Mouse (Mus musculus): Measurements from ENCODE around the gene Pum1. TPM values are rescaled to one million over a fixed set of nuclear protein-coding genes. Genes with fewer than 3 reads are reported as not detected.

Gene Pum1
- polyA plus RNA-seq, 1 experiment = 26.2 TPM

DNA sequence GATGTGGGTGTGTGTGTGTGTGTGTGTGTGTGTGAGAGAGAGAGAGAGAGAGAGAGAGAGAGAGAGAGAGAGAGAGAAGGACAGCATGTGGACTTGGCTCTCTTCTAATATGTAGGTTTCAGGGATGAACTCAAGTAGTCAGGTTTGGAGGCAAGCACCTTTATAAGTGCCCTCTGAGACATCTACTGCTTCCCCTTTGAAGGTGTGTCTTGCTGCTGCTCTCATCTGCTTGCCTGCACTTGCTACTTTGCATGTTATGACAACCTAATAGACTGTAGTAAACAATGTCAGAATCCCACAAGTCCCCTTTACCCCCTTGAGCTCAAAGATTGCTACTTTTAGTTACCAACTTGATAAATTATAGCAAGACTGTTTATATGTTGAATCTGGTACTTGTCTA lies 52.5 kb downstream of the Pum1 start:
- H3K36me3 ChIP-seq (ENCODE audit: control insufficient read depth, insufficient read depth) = peaks cover 42% of the 10 kb centered on the region
- H3K79me3 ChIP-seq (ENCODE audit: low read depth) = peaks cover 97% of the 10 kb centered on the region
- TF ChIP-seq MYOD1 (IDR thresholded peaks at IDR 0.05; ENCODE audit: control insufficient read depth, insufficient read length, low read depth) = no peak
- no peak for TF ChIP-seq USF1 (IDR thresholded peaks at IDR 0.05; ENCODE audit: low read depth)
- no peak for TF ChIP-seq CTCF (IDR thresholded peaks at IDR 0.05; ENCODE audit: control insufficient read depth, insufficient read depth, insufficient read length)
- no peak for TF ChIP-seq MYOG (IDR thresholded peaks at IDR 0.05; ENCODE audit: control insufficient read depth, extremely low read depth, insufficient read length)
- no peak for TF ChIP-seq FOSL1 (IDR thresholded peaks at IDR 0.05; ENCODE audit: insufficient read depth, low read length, poor library complexity, severe bottlenecking)
- no peak for TF ChIP-seq MAX (IDR thresholded peaks at IDR 0.05)
- no peak for TF ChIP-seq CEBPB (IDR thresholded peaks at IDR 0.05; ENCODE audit: low read depth)
- H3K27me3 ChIP-seq (ENCODE audit: control insufficient read depth, insufficient read depth, insufficient read length) = no peaks in the 10 kb centered on the region
- H3K4me3 ChIP-seq (ENCODE audit: insufficient read depth, poor library complexity, severe bottlenecking) = no peak overlapping the region
- H3ac ChIP-seq (ENCODE audit: control insufficient read depth, insufficient read length, low read depth) = no peak overlapping the region
- H3K79me2 ChIP-seq (ENCODE audit: control insufficient read depth, insufficient read depth) = peaks cover 100% of the 10 kb centered on the region

DNA sequence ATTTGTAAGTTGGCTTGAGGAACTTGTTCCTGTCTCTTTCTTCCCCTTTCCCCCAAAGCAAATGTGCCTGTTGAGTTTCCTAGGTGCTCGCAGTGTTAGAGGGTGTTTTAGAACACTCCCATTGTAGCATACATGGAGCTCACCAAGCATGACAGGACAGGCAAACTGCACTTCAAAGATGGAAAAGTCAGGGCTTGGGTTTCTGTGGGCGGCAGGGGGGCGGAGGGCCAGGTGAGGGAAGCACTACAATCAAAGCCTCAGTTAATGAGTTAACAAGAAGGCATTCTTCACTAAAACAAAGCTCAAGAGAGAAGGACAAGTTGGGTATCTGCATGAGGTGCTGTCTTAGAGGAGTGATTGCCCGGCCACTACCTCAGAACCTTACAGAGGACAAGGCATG lies 56.2 kb downstream of the Pum1 start:
- TF ChIP-seq MYOD1 (IDR thresholded peaks at IDR 0.05; ENCODE audit: control insufficient read depth, insufficient read length, low read depth) (no peak), MAX (IDR thresholded peaks at IDR 0.05) (no peak), FOSL1 (IDR thresholded peaks at IDR 0.05; ENCODE audit: insufficient read depth, low read length, poor library complexity, severe bottlenecking) (no peak), USF1 (IDR thresholded peaks at IDR 0.05; ENCODE audit: low read depth) (no peak), CTCF (IDR thresholded peaks at IDR 0.05; ENCODE audit: control insufficient read depth, insufficient read depth, insufficient read length) (no peak), CEBPB (IDR thresholded peaks at IDR 0.05; ENCODE audit: low read depth) (no peak), MYOG (IDR thresholded peaks at IDR 0.05; ENCODE audit: control insufficient read depth, extremely low read depth, insufficient read length) (no peak)
- peaks cover 99% of the 10 kb centered on the region for H3K79me3 ChIP-seq (ENCODE audit: low read depth)
- peaks cover 51% of the 10 kb centered on the region for H3K36me3 ChIP-seq (ENCODE audit: control insufficient read depth, insufficient read depth)
- no peaks in the 10 kb centered on the region for H3K27me3 ChIP-seq (ENCODE audit: control insufficient read depth, insufficient read depth, insufficient read length)
- peaks cover 100% of the 10 kb centered on the region for H3K79me2 ChIP-seq (ENCODE audit: control insufficient read depth, insufficient read depth)
- no peak overlapping the region for H3ac ChIP-seq (ENCODE audit: control insufficient read depth, insufficient read length, low read depth)
- no peak overlapping the region for H3K4me3 ChIP-seq (ENCODE audit: insufficient read depth, poor library complexity, severe bottlenecking)

DNA sequence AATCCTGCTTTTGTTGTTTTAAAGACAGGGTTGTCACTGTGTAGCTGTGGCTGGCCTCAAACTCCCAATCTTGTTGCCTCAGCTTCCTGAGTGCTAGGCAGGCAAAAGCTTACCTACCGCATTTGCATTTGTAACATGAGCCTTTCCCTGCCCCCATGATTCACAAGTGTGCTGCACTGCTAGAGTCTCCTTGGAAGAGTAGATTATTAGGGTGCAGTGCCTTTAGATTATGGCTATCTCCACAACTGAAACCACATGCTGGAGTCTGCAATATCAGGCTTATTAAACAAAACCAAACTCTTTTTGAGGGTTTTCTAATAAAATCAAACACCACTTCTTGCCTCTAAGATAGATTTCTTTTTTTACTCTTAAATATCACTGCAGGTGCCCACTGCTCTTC lies 59.5 kb downstream of the Pum1 start:
- no peak overlapping the region for H3K4me3 ChIP-seq (ENCODE audit: insufficient read depth, poor library complexity, severe bottlenecking)
- peaks cover 99% of the 10 kb centered on the region for H3K79me3 ChIP-seq (ENCODE audit: low read depth)
- H3ac ChIP-seq (ENCODE audit: control insufficient read depth, insufficient read length, low read depth) = no peak overlapping the region
- H3K79me2 ChIP-seq (ENCODE audit: control insufficient read depth, insufficient read depth) = peaks cover 100% of the 10 kb centered on the region
- H3K36me3 ChIP-seq (ENCODE audit: control insufficient read depth, insufficient read depth) = peaks cover 68% of the 10 kb centered on the region
- TF ChIP-seq CTCF (IDR thresholded peaks at IDR 0.05; ENCODE audit: control insufficient read depth, insufficient read depth, insufficient read length) (no peak), USF1 (IDR thresholded peaks at IDR 0.05; ENCODE audit: low read depth) (no peak), MYOD1 (IDR thresholded peaks at IDR 0.05; ENCODE audit: control insufficient read depth, insufficient read length, low read depth) (no peak), MYOG (IDR thresholded peaks at IDR 0.05; ENCODE audit: control insufficient read depth, extremely low read depth, insufficient read length) (no peak), MAX (IDR thresholded peaks at IDR 0.05) (no peak), CEBPB (IDR thresholded peaks at IDR 0.05; ENCODE audit: low read depth) (no peak), FOSL1 (IDR thresholded peaks at IDR 0.05; ENCODE audit: insufficient read depth, low read length, poor library complexity, severe bottlenecking) (no peak)
- no peaks in the 10 kb centered on the region for H3K27me3 ChIP-seq (ENCODE audit: control insufficient read depth, insufficient read depth, insufficient read length)

DNA sequence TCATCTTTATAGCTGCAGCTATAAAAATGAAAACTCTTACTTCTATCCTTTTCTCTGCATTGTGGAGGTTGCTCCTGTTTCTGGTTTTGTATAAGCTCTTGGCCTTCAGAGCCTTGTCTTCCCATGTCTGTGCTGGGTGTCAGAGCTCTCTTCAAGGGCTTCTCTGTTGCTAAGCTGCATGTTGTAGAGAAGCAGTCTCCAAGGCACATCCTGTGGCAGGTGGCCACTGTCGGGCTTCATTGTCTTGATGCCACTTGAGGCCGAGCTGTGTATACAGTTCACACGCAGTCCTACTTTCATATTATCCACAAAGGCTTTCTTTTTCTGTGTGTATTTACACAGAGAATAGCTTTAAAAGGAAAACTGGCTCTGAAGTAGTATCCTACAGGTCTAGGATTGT lies 63.0 kb downstream of the Pum1 start:
- Histone ChIP-seq H3K27me3 (ENCODE audit: control insufficient read depth, insufficient read depth, insufficient read length) (no peaks in the 10 kb centered on the region), H3ac (ENCODE audit: control insufficient read depth, insufficient read length, low read depth) (no peak overlapping the region), H3K79me3 (ENCODE audit: low read depth) (peaks cover 99% of the 10 kb centered on the region), H3K4me3 (ENCODE audit: insufficient read depth, poor library complexity, severe bottlenecking) (no peak overlapping the region), H3K79me2 (ENCODE audit: control insufficient read depth, insufficient read depth) (peaks cover 100% of the 10 kb centered on the region), H3K36me3 (ENCODE audit: control insufficient read depth, insufficient read depth) (peaks cover 73% of the 10 kb centered on the region)
- no peak for TF ChIP-seq FOSL1 (IDR thresholded peaks at IDR 0.05; ENCODE audit: insufficient read depth, low read length, poor library complexity, severe bottlenecking)
- no peak for TF ChIP-seq MYOG (IDR thresholded peaks at IDR 0.05; ENCODE audit: control insufficient read depth, extremely low read depth, insufficient read length)

DNA sequence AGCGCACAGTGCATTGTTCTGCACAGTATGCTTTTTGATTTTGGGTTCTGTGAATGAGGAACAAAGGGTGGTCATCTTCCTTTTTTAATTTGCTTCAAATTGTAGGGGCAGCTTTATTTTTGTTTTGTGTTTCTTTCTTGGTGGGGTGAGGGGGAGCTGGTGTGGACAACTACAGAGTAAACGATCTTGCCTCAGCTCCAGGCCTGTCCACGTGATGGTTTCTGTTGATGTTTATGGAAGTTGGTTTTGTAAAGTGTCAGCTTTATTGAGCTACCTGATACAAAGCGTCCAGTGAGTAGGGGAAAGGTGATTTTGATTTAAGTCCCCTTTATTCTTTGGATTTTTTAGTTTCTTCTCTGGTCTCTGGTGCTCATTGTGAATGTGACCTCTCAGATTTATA lies 72.8 kb downstream of the Pum1 start:
- no peak overlapping the region for H3K4me3 ChIP-seq (ENCODE audit: insufficient read depth, poor library complexity, severe bottlenecking)
- H3K36me3 ChIP-seq (ENCODE audit: control insufficient read depth, insufficient read depth) = peaks cover 48% of the 10 kb centered on the region
- H3K79me2 ChIP-seq (ENCODE audit: control insufficient read depth, insufficient read depth) = peaks cover 100% of the 10 kb centered on the region
- H3K27me3 ChIP-seq (ENCODE audit: control insufficient read depth, insufficient read depth, insufficient read length) = no peaks in the 10 kb centered on the region
- TF ChIP-seq MYOD1 (IDR thresholded peaks at IDR 0.05; ENCODE audit: control insufficient read depth, insufficient read length, low read depth) (no peak), FOSL1 (IDR thresholded peaks at IDR 0.05; ENCODE audit: insufficient read depth, low read length, poor library complexity, severe bottlenecking) (no peak), MAX (IDR thresholded peaks at IDR 0.05) (no peak), CTCF (IDR thresholded peaks at IDR 0.05; ENCODE audit: control insufficient read depth, insufficient read depth, insufficient read length) (no peak), USF1 (IDR thresholded peaks at IDR 0.05; ENCODE audit: low read depth) (no peak), MYOG (IDR thresholded peaks at IDR 0.05; ENCODE audit: control insufficient read depth, extremely low read depth, insufficient read length) (no peak), CEBPB (IDR thresholded peaks at IDR 0.05; ENCODE audit: low read depth) (no peak)
- H3K79me3 ChIP-seq (ENCODE audit: low read depth) = peaks cover 81% of the 10 kb centered on the region
- no peak overlapping the region for H3ac ChIP-seq (ENCODE audit: control insufficient read depth, insufficient read length, low read depth)

DNA sequence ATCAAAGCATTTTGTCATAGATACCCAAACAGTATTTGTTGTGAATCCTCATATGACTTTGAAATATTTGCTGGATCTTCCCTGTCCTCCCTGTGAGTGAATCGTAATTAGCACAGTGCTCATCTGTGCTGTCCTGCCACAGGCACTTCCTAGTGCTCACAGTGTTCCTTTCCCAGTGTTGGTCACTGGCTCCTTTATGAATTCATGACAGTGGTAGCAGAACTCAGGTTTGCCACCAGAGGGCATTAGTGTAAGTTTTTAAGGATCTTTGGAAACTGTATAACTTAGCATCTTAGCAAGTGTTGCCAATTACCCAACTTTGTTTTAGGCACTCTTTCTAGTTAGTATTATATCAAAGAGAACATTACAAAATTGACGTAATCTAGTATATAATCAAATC lies 75.4 kb downstream of the Pum1 start:
- TF ChIP-seq FOSL1 (IDR thresholded peaks at IDR 0.05; ENCODE audit: insufficient read depth, low read length, poor library complexity, severe bottlenecking) = no peak
- TF ChIP-seq MAX (IDR thresholded peaks at IDR 0.05) = no peak
- no peak for TF ChIP-seq CTCF (IDR thresholded peaks at IDR 0.05; ENCODE audit: control insufficient read depth, insufficient read depth, insufficient read length)
- no peak for TF ChIP-seq USF1 (IDR thresholded peaks at IDR 0.05; ENCODE audit: low read depth)
- TF ChIP-seq CEBPB (IDR thresholded peaks at IDR 0.05; ENCODE audit: low read depth) = no peak
- Histone ChIP-seq H3K27me3 (ENCODE audit: control insufficient read depth, insufficient read depth, insufficient read length) (no peaks in the 10 kb centered on the region), H3ac (ENCODE audit: control insufficient read depth, insufficient read length, low read depth) (no peak overlapping the region), H3K36me3 (ENCODE audit: control insufficient read depth, insufficient read depth) (peaks cover 50% of the 10 kb centered on the region), H3K79me3 (ENCODE audit: low read depth) (peaks cover 67% of the 10 kb centered on the region), H3K4me3 (ENCODE audit: insufficient read depth, poor library complexity, severe bottlenecking) (no peak overlapping the region), H3K79me2 (ENCODE audit: control insufficient read depth, insufficient read depth) (peaks cover 99% of the 10 kb centered on the region)

Measured in C2C12 (cell line).